Mouse (Mus musculus) intestine, postnatal 0 days (tissue): ENCODE measurements around the gene Ifnb1. TPM values are rescaled to one million over a fixed set of nuclear protein-coding genes. Genes with fewer than 3 reads are reported as not detected.
"Not testable (repeated sequence)": the region's sequence is repeated elsewhere in the genome, so short reads cannot be mapped to it uniquely, and the experiment has no call there.

ENCODE experiments used
- ATAC-seq: fragments of 200-750 bp; cut with Nextera tagmentation; 2 replicates; pipeline ENCODE4 v1.8.0; 2017; ENCODE audit warnings: mild to moderate bottlenecking, moderate TSS enrichment, moderate library complexity
- H3K27ac ChIP-seq: fragments of 300-500 bp; sonication (generic); 2 replicates; pipeline ENCODE4 v1.5.1; 2014; ENCODE audit warnings: mild to moderate bottlenecking, low read depth, low read length, moderate library complexity
- H3K27me3 ChIP-seq: fragments of 300-500 bp; sonication (generic); replicated peaks from 2 replicates; pipeline ENCODE4 v1.6.1; 2014; ENCODE audit warnings: low read length, mixed read lengths; ENCODE audit not compliant: control insufficient read depth, insufficient read depth
- H3K36me3 ChIP-seq: fragments of 300-500 bp; sonication (generic); 2 replicates; pipeline ENCODE4 v1.6.1; 2014; ENCODE audit warnings: mild to moderate bottlenecking, moderate library complexity; ENCODE audit not compliant: control insufficient read depth, insufficient read depth
- H3K4me1 ChIP-seq: fragments of 300-500 bp; sonication (generic); replicated peaks from 2 replicates; pipeline ENCODE4 v1.6.1; 2014; ENCODE audit warnings: antibody characterized with exemption, low read length, mixed read lengths; ENCODE audit not compliant: control insufficient read depth, insufficient read depth
- H3K4me2 ChIP-seq: fragments of 300-500 bp; sonication (generic); replicated peaks from 2 replicates; pipeline ENCODE4 v1.6.1; 2014; ENCODE audit warnings: low read depth, mild to moderate bottlenecking, moderate library complexity
- H3K4me3 ChIP-seq: fragments of 300-500 bp; sonication (generic); 2 replicates; pipeline ENCODE4 v1.5.1; 2014; ENCODE audit warnings: low read depth, low read length
- H3K9ac ChIP-seq: fragments of 300-500 bp; sonication (generic); 2 replicates; pipeline ENCODE4 v1.6.1; 2014; ENCODE audit warnings: mild to moderate bottlenecking, low read depth, low read length
- H3K9me3 ChIP-seq: fragments of 300-500 bp; sonication (generic); 2 replicates; pipeline ENCODE4 v1.6.1; 2016; ENCODE audit warnings: mixed run types; ENCODE audit not compliant: control insufficient read depth
- CTCF ChIP-seq: sonication (generic); IDR thresholded peaks from 2 replicates; pipeline ENCODE4 v1.5.1; 2016; ENCODE audit warnings: low read depth, mild to moderate bottlenecking, control low read depth, antibody characterized with exemption, moderate library complexity
- whole genome bisulfite sequencing: fragments of 180-500 bp; shearing (Covaris S2); extraction: QIAGEN DNeasy Blood & Tissue Kit; methylation state at CpG from one replicate; pipeline ENCODE4 v1.1.7; 2014; 5-methylcytosine and 5-hydroxymethylcytosine counted together
- polyA plus RNA-seq: library from polyadenylated mRNA; unstranded; fragments of >200 nt; fragmentation: Nextera tagmentation; extraction: Ambion mirVana; gene quantifications from 2 replicates; pipeline ENCODE4 v1.2.1, GENCODE M21; 2015

Ifnb1 gene
- not detected in 2 replicates for polyA plus RNA-seq

DNA sequence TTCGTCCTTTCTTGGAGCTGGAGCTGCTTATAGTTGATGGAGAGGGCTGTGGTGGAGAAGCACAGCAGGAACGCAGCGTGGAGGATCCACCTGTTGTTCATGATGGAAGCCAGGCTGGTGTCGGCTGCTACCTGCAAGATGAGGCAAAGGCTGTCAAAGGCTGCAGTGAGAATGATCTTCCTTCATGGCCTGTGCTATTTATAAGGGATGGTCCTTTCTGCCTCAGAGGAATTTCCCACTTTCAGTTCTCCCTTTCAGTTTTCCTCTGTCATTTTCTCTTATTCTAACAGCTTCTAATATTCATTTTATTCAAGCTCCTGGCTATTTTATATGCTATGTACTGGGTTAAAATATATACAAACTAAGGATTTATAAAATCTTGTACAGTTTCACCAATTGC, at the start of gene Ifnb1:
Ifnb1 (minus strand) TSS at position 101 of the 400 bp plus-strand sequence.
- no peaks in the 10 kb centered on the region for H3K36me3 ChIP-seq
- 76% methylated on average over 4 of the region's 4 CpGs for WGBS

DNA sequence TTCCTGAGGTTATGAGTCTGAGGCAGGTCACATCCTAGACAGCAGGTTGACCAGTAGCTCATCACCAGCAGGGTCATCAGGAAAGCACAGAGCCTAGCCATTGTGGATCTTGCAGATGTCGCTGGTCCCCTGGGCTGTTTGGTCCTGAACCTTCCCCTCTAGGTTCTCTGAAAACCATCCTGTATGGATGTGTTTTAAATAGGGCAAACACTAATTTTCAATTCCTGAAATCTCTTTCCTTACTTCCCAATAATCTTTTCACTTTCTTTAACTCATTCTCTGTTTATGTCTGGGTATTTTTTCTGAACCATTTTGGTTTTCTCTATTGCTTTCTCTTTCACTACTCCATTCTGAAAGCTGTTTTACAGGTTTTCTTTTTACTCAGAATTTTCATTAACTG, 49.1 kb upstream of the Ifnb1 start, which contains the start of gene Ifna14:
Ifna14 (minus strand) TSS at position 101 of the 400 bp plus-strand sequence.
- no peak within 1 kb of the TSS for H3K4me3 ChIP-seq
- no peak for TF ChIP-seq CTCF
- H3K27me3 ChIP-seq = no peaks in the 10 kb centered on the region
- H3K4me1 ChIP-seq = no peaks in the 10 kb centered on the region
- 70% methylated on average over 1 of the region's 1 CpGs for WGBS
- ATAC-seq = no peak
- no peaks in the 10 kb centered on the region for H3K36me3 ChIP-seq
- H3K4me2 ChIP-seq = no peak within 1 kb of the TSS
- no peak within 1 kb of the TSS for H3K27ac ChIP-seq
- no peaks in the 10 kb centered on the region for H3K9me3 ChIP-seq
- no peak within 1 kb of the TSS for H3K9ac ChIP-seq

More for the DNA sequence above, at the start of gene Ifnb1:
- H3K4me1 ChIP-seq = no peaks in the 10 kb centered on the region
- no peak within 1 kb of the TSS for H3K4me2 ChIP-seq
- no peaks in the 10 kb centered on the region for H3K27me3 ChIP-seq
- no peak within 1 kb of the TSS for H3K27ac ChIP-seq
- H3K9me3 ChIP-seq = no peaks in the 10 kb centered on the region
- H3K4me3 ChIP-seq = no peak within 1 kb of the TSS
- no peak for ATAC-seq
- no peak for TF ChIP-seq CTCF
- H3K9ac ChIP-seq = no peak within 1 kb of the TSS

DNA sequence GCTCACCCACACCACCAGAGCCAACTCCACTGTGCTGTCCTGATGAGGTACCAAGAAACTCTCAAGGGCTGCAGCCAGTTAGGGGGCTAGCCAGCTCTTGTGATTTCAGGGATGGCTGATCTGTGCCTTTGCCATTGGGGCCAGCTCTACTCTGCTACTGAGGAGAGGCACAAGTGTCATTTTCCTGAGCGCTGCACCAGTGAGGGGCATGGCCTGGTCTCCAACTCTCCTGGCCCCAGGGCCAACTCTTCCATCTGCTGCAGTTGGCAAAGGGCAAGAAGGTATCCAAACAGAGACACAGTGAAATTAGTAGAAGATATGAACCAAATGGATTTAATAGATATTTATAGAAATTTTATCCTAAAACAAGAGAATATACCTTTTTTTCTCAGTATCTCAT, 39.2 kb upstream of the Ifnb1 start:
- H3K4me3 ChIP-seq = no peak overlapping the region
- no peak overlapping the region for H3K4me2 ChIP-seq
- 96% methylated on average over 1 of the region's 1 CpGs for WGBS
- H3K27ac ChIP-seq = no peak overlapping the region
- H3K9me3 ChIP-seq = no peaks in the 10 kb centered on the region
- H3K36me3 ChIP-seq = no peaks in the 10 kb centered on the region
- no peak for TF ChIP-seq CTCF
- H3K4me1 ChIP-seq = no peaks in the 10 kb centered on the region
- no peak for ATAC-seq
- no peaks in the 10 kb centered on the region for H3K27me3 ChIP-seq
- H3K9ac ChIP-seq = no peak overlapping the region

DNA sequence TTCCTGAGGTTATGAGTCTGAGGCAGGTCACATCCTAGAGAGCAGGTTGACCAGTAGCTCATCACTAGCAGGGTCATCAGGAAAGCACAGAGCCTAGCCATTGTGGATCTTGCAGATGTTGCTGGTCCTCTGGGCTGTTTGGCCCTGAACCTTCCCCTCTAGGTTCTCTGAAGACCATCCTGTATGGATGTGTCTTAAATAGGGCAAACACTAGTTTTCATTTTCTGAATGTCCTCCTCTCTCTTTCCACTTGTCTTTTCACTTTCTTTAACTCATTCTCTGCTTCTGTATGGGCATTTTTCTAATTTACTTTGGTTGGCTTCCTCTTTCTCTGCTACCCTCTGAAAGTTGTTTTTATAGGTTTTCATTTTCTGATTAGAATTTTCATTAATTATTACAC, 35.6 kb upstream of the Ifnb1 start, which contains the start of gene Ifna15:
Ifna15 (minus strand) TSS at position 101 of the 400 bp plus-strand sequence.
- not testable (repeated sequence) for H3K9me3 ChIP-seq, H3K27me3 ChIP-seq, ATAC-seq, H3K4me3 ChIP-seq, H3K36me3 ChIP-seq, H3K4me1 ChIP-seq, H3K4me2 ChIP-seq, H3K27ac ChIP-seq, H3K9ac ChIP-seq

DNA sequence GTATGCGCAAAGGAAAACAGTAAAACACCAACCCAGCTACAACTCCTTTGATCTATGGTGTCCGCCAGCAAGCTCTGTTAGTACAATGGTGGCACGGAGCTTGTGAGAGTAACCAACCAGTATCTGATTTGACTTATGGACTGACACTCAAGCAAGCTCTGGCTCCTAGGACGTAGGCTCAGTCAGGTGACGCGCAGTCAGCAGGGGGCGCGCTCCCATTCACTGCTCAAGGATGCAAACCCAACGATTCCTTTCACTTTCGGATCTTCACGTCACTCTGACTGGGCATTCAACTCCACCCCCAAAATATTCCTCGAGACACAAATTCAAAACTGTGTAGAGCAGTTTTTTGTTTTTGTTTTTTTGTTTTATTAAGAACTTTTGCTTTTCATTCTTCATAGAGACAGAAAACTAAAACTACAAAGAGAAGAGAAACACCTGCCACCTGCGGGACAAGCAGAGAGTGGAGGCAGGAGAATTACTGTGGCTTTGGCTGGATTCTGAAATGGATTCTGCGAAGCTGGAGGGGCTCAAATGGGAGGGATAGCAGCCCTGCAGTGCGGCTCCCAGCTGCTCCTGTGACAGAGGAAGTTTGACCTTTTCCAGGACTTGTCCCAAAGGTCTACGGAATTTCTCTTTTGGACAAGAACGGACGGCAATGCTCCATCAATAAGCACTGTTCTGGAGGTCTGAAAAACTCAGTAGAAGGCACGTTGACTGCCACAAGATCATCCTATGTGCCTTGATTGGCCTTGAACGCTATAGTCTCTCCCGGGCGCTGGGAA, 27.8 kb upstream of the Ifnb1 start:
- no peaks in the 10 kb centered on the region for H3K36me3 ChIP-seq
- 25% methylated on average over 22 of the region's 22 CpGs for WGBS
- no peak overlapping the region for H3K27ac ChIP-seq
- peak overlapping the region; percentile 43 for H3K4me3 ChIP-seq
- no peaks in the 10 kb centered on the region for H3K27me3 ChIP-seq
- peak overlapping the region; percentile 78 for H3K4me2 ChIP-seq
- no peaks in the 10 kb centered on the region for H3K4me1 ChIP-seq
- peak; percentile 88 for ATAC-seq
- TF ChIP-seq CTCF = peak; percentile 94
- H3K9me3 ChIP-seq = no peaks in the 10 kb centered on the region
- H3K9ac ChIP-seq = peak overlapping the region; percentile 31; the same call in 1 of the 2 replicates

DNA sequence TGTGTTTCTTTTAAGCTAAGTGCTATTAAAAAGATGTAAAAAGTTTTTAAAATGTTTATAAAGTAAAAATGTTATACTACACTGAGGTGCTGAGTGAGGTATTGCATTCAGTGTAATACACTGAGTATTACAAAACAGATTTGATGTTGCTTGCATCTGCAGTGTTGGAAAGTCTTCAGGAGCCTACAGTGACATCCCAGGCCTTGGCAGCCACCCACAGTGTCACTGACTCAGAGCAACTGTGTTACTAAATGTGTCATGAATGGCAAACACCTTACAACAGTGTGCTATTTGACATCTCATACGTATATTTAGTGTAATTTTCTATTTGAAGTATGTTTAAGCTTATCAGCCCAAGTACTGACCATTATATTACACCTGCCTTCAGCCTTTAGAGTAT, 25.4 kb upstream of the Ifnb1 start:
- Histone ChIP-seq H3K36me3 (no peaks in the 10 kb centered on the region), H3K4me3 (no peak overlapping the region), H3K9me3 (no peaks in the 10 kb centered on the region), H3K4me1 (no peaks in the 10 kb centered on the region), H3K27ac (no peak overlapping the region), H3K27me3 (no peaks in the 10 kb centered on the region), H3K4me2 (no peak overlapping the region), H3K9ac (no peak overlapping the region)
- WGBS = 74% methylated on average over 1 of the region's 1 CpGs
- TF ChIP-seq CTCF = no peak
- no peak for ATAC-seq
